Mouse (Mus musculus): ENCODE data around the gene Dapp1.
"Not testable (repeated sequence)": the region's sequence is repeated elsewhere in the genome, so short reads cannot be mapped to it uniquely, and the experiment has no call there.

Gene Dapp1

GRCm38 (mm10) chr3:137918172-137918931 is 63.0 kb downstream of the Dapp1 start, which contains the start of gene Lamtor3:
TSS of gene Lamtor3 (plus strand) at chr3:137918506.
- peak; percentile 93 for DNase-seq

DNA sequence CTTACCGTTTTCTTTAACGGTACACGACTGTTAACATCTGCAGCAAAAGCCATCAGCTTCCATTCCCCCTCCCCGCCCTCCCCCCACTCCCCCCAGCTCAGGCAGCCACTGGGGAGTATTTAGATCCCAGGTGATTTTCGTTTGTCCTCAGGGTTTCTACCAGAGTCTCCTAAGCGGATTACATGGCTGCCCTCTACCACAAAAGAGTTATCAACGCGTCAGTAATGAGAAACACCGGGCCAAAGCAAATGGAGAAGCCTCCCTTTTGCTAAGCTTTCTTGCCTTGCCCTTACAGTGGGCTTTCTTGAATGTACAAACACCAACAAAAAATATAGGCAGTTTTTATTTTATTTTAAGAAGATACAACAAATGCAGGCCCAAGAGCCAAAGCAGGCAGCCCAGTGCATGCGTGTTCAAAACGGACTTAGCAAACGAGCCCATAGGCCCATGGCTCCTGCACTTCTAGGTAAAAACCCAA is 63.6 kb downstream of the Dapp1 start:
- DNase-seq, result no peak

GRCm38 (mm10) chr3:137914567-137914966 is 66.8 kb downstream of the Dapp1 start:
- not testable (repeated sequence) for DNase-seq

DNA sequence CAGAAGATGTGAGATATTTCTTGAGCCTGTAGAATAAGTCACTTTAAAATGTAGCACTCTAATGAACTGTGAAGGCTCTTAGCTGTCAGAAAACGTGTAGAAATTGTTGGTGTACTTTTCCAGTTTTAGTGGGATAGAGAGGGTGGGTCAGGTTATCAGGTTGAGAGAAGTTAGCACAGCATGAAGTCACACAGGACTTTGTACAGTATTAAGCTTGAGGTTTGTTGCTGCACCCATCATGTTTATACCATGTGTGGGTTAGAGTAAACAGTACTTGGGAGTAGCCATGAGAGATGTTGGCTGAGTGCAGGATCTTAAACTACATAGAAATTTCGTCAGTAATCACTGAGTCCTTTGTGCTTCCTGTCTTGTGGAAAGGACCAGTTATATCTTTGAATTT is 68.3 kb downstream of the Dapp1 start:
- DNase-seq, result no peak

DNA sequence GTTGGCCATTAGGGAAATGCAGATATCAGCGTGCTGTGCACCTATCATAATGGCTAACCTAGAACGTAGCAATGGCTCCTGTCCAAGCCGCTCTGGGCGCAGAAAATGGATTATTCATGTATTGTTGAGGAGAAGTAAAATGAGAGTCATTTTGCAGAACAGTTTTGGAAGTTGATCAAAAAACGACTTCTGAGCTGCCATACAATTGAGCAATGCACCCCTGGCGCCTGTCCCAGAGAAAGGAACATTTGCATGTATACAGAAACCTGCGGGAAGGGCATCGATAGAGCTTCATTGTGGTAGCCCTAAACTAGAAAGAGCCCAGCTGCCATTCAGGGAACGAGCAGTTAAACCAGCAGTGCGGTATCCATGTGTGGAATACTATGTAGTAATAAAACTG is 81.2 kb downstream of the Dapp1 start:
- DNase-seq, result no peak

DNA sequence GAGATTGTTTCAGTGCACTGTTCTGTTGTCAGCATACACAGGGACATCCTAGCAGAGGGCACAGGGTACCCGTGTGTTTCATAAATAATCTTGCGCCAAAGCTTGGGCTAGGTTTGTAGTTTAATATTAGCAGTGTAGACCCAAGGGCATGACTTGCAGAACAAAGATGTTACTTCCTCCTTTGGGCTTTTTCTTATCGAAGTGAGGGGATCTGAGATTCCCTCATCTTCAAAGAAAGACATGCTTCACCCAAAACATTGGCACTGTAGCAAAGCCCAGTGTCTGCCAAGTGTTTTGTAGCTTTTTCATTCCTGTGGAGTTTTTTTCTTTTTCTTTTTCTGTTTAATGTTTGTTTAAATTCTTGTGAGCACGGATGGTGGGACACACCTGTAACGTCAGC is 83.7 kb downstream of the Dapp1 start:
- DNase-seq, result no peak

DNA sequence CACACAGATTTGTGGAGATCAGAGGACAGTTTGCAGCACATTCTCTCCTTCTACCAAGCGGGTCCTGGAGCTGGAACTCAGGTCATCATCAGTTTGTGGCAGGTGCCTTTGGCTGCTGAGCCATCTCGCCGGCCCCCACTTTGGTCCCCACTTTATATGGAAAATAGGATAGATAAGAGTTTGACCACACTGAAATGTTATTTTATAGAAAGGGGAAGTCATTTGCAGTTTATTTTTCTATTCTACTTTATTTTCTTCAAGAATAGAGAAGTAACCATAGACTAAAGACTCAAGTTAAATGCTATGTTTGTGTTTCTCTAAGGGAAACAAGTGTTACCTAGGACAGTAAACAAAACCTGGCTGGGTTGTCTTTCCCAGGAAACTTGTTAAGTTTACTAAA is 84.5 kb downstream of the Dapp1 start:
- DNase-seq, result no peak

DNA sequence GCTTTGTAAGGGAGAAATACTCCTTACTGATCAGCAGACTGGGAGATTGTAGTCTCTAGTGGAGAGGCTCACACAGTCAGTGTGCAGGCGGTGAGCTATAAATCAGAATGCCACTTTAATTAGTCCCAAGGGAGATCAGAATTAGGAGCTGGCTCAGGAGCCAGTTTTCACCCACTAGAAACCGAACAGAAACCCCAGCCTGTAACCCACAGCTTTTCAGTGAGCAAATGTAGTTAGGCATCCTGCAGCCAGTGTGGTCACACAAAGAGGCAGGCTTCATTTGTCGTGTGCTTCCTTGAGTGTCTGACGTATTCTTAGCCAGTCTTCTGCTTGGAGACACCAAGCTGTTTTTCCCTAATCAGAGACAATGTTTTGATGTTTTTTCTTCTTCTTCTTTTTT is 85.0 kb downstream of the Dapp1 start:
- no peak for DNase-seq

GRCm38 (mm10) chr3:137895196-137895595 is 86.1 kb downstream of the Dapp1 start:
- DNase-seq, result no peak

DNA sequence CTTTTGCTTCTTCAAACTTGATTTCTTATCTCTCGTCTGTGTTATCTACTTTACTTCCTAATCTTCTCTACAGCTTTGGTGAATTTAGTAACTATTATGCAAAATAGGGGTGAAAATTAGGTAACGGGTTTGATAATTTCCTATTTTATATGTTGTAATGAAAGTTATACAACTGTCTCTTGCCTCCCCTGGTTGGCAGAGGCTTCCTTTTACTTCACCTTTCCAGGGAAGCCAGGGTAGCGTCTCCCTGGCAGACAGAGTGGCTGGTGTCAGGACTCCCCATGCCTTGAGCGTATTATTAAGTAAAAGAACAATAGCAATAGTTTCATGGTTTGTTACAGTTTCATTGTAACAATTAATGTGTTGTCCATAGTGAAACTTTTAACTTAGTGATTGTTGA is 87.6 kb downstream of the Dapp1 start:
- no peak for DNase-seq

GRCm38 (mm10) chr3:137892118-137892517 is 89.2 kb downstream of the Dapp1 start:
- DNase-seq, result no peak

DNA sequence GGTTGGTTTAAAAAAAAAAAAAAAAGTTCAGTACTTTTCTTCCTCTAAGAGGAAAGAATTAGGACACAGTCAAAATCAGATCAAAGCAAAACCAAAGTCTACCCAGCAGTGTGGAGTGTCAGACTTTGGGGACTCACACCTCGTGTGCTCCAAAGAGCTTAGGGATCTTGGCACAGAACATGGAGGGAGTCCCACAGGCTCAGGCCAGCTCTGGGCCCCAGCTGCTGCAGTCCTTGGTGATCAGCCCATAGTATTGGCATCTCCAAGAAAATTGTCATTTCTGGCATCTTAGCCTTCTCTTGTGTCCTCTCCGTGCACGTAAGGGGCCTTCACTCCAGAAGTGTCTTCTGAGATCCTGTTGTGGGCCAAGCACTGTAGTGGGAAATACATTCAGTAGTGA is 90.3 kb downstream of the Dapp1 start:
- no peak for DNase-seq

GRCm38 (mm10) chr3:137887961-137888360 is 93.4 kb downstream of the Dapp1 start:
- no peak for DNase-seq

- no peak for DNase-seq
These were observed 100.3 kb downstream of the Dapp1 start for GRCm38 (mm10) chr3:137881093-137881492.

Measured in kidney, postnatal 14 days (tissue).